Mouse (Mus musculus): ENCODE measurements around the gene Gtf3c2. TPM values are rescaled to one million over a fixed set of nuclear protein-coding genes. Genes with fewer than 3 reads are reported as not detected.

The Gtf3c2 gene
- total RNA-seq, 2 experiments from 2014 or later, result 46.9 to 83.7 TPM

GRCm38 (mm10) chr5:31153516-31154151 lies 26.3 kb downstream of the Gtf3c2 start:
- ATAC-seq (replicated peaks; ENCODE audit: poor library complexity), result no peak

DNA sequence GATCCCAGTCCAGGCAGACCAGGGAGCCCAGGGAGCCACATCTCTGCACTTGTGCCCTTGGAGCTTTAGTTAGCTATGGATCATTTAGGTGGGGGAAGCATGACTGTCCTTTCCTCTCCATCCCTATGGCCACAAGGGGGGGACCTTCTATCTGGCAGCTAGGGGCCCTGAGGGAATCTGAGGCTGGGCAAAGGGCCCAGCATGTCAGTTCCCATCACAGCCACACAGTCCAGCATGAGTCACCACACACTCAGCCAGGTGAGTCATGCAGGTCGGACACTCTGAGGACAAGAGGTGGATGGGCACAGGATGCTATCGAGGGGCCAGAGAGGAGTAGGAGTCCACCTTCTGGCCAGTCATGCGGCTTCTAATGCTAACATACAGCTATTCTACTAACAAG lies 28.2 kb downstream of the Gtf3c2 start:
- peak; percentile 11; the same call in 1 of the 2 replicates for ATAC-seq (replicated peaks; ENCODE audit: poor library complexity)

- no peak for ATAC-seq (replicated peaks; ENCODE audit: poor library complexity)
These were observed 30.2 kb downstream of the Gtf3c2 start for GRCm38 (mm10) chr5:31149781-31150180.

- peak; percentile 39; the same call in 1 of the 2 replicates for ATAC-seq (replicated peaks; ENCODE audit: poor library complexity)
These were observed 40.9 kb downstream of the Gtf3c2 start for GRCm38 (mm10) chr5:31138968-31139425.

- ATAC-seq (replicated peaks; ENCODE audit: poor library complexity), result no peak
These were observed 41.5 kb downstream of the Gtf3c2 start, which contains the start of gene Ucn for GRCm38 (mm10) chr5:31138241-31138967. Ucn (minus strand) TSS chr5:31138829.

DNA sequence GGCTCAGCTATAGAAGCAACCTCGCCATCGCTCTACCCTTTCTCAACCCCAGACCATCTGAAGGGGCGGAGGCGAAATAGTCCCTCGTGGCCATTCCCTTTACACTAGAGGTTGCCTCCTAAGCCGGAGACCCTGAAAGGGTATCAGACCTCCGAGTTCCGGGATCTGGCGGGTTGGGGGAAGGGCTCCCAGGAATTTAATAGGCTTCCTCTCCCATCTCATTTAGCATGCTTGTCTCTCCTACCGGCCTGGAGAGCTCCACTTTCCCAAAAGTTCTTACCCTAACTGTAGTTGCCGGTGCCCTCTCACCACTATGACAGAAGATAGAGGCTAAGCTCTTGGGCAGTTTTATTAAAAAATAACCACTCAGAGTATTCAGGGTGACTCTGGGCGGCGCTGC lies 42.3 kb downstream of the Gtf3c2 start:
- no peak for ATAC-seq (replicated peaks; ENCODE audit: poor library complexity)

DNA sequence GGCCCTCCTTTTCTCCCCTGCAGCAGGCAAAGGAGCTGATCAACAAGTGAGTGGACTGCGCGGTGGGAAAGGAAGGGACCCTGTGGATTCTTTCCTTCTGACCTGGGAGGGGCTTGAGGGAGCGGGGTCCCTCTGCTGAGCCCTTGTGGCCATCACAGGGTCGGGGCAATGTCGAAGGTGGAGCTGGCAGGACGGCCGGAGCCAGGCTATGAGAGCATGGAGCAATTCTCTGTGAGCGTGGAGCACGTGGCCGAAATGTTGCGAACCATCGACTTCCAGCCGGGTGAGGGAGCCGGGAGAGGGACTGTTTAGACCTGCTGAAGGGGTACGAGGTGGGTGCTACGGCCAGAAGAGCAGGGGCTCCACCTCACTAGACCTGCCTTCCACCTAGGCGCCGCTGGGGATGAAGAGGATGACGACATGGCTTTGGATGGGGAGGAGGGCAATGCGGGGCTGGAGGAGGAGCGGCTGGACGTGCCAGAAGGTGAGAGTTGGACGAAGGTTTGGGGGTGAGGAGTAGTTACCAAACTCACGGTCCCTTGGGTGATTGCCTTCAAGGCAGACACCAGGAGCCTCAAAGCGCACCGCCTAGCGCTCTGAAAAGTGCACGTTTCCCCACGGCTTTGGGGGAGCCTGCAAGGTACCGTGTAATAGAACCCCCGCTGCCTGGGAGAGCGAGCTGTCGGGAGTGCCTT lies 43.1 kb downstream of the Gtf3c2 start:
- no peak for ATAC-seq (replicated peaks; ENCODE audit: poor library complexity)

DNA sequence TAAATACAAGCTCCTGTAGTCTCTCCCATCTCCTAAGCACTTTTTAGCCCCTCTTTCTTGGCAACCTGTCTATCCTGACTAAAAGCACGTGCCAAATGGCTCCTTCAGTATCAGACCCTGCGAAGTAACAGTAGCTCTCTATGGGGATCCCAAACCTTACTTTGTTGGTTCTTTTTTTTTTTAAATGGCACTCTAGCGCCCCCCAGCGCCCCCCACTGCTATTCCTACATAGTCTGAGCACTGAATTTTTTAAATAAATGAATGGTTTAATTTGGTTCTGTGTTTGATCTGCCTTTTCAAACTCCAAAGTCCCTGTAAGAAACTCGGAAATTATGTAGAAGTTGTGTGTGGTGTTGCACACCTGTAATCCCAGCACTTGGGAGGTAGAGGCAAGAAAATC lies 53.9 kb downstream of the Gtf3c2 start:
- ATAC-seq (replicated peaks; ENCODE audit: poor library complexity), result no peak

GRCm38 (mm10) chr5:31123481-31123880 lies 56.5 kb downstream of the Gtf3c2 start:
- ATAC-seq (replicated peaks; ENCODE audit: poor library complexity), result no peak

DNA sequence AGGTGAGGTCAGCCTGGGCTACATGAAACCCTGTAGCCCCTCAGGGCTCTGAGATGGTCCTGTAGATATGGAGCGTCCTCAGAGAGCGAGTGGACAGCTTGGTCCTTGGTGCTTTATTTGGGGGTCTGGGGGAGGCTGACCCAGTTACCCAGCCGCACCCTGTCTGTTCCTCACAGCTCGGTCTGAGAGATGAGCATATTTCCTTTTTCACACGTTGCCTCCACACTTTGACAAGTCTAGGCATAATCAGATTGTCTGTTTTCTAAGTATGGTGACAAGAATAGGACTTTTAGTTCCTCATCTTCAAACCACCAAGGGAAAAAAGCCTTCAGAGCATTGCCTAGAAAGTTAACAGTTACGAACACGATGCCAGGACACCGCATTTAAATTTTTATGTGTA lies 58.8 kb downstream of the Gtf3c2 start:
- no peak for ATAC-seq (replicated peaks; ENCODE audit: poor library complexity)

GRCm38 (mm10) chr5:31116912-31117311 lies 63.0 kb downstream of the Gtf3c2 start:
- no peak for ATAC-seq (replicated peaks; ENCODE audit: poor library complexity)

DNA sequence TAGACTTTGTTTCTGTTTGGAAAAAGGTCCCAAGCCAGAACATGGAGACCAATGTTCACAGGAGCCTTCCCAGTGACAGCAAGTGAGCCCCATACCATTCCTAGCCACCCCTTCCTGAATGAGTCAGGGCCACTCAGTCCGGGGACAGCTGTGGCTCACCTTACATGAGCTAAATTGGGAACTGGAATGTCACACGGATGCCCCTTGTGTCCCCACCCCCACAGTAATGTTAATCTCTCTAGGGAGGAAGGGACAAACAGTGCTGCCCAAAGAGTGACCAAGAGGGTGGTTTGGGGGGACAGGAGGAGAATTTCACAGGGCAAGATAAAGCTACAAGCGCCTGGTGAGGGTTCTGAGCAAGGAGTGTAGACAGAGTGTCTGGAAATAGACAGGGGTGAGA lies 63.6 kb downstream of the Gtf3c2 start, which contains the start of gene Trim54:
TSS of gene Trim54 (plus strand) at position 359 of the 400 bp plus-strand sequence.
- ATAC-seq (replicated peaks; ENCODE audit: poor library complexity), result no peak

DNA sequence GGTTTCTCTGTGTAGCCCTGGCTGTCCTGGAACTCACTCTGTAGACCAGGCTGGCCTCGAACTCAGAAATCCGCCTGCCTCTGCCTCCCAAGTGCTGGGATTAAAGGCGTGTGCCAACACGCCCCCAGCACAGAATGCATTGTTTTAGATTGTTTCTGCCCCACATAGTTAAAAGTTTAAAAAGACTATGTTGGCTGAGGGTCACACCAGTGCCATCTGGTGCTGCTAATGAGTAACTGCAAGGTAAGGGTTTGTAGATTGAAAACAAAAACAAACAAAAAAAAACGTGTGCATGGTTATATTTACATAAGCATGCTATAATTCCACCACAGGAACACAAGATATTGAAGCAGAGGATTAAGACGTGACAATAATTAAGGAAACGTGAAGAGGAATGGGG lies 69.2 kb downstream of the Gtf3c2 start:
- ATAC-seq (replicated peaks; ENCODE audit: poor library complexity), result peak; percentile 55; the same call in 1 of the 2 replicates

- ATAC-seq (replicated peaks; ENCODE audit: poor library complexity), result no peak
These were observed 71.9 kb downstream of the Gtf3c2 start, which contains the start of gene Slc30a3 for GRCm38 (mm10) chr5:31108000-31108490. Slc30a3 (minus strand) TSS chr5:31108237.

Other genes starting within 250 kb of the Gtf3c2 start
- not detected in 2 replicates for gene Cgref1, start 234.6 kb downstream of the Gtf3c2 start, total RNA-seq (2015)
- gene Cgref1, start 234.6 kb downstream of the Gtf3c2 start, total RNA-seq (2017), result 1.7 TPM in 1 of 2 replicates, not detected in the other
- gene Preb, start 219.8 kb downstream of the Gtf3c2 start, total RNA-seq (2015), result 53.5 and 54.6 TPM in 2 replicates
- gene Preb, start 219.8 kb downstream of the Gtf3c2 start, total RNA-seq (2017), result 45.2 and 62.3 TPM in 2 replicates
- 0.02 TPM in 1 of 2 replicates, not detected in the other for gene Tcf23, start 211.5 kb downstream of the Gtf3c2 start, total RNA-seq (2015)
- not detected in 2 replicates for gene Tcf23, start 211.5 kb downstream of the Gtf3c2 start, total RNA-seq (2017)
- 81.4 and 113 TPM in 2 replicates for gene Atraid, start 131.8 kb downstream of the Gtf3c2 start, total RNA-seq (2015)
- 64.1 and 66.4 TPM in 2 replicates for gene Atraid, start 131.8 kb downstream of the Gtf3c2 start, total RNA-seq (2017)
- 3.5 and 4.8 TPM in 2 replicates for gene Slc5a6, start 131.2 kb downstream of the Gtf3c2 start, total RNA-seq (2015)
- 7.5 and 8.9 TPM in 2 replicates for gene Slc5a6, start 131.2 kb downstream of the Gtf3c2 start, total RNA-seq (2017)
- 43.4 and 51.2 TPM in 2 replicates for gene Cad, start 125.4 kb downstream of the Gtf3c2 start, total RNA-seq (2015)
- gene Cad, start 125.4 kb downstream of the Gtf3c2 start, total RNA-seq (2017), result 28.6 and 28.9 TPM in 2 replicates
- not detected in 2 replicates for gene Dnajc5g, start 73.9 kb downstream of the Gtf3c2 start, total RNA-seq (2015)
- gene Dnajc5g, start 73.9 kb downstream of the Gtf3c2 start, total RNA-seq (2017), result not detected in 2 replicates
- not detected in 2 replicates for gene Slc30a3, start 71.9 kb downstream of the Gtf3c2 start, total RNA-seq (2015)
- not detected in 2 replicates for gene Slc30a3, start 71.9 kb downstream of the Gtf3c2 start, total RNA-seq (2017)
- gene Trim54, start 63.4 kb downstream of the Gtf3c2 start, total RNA-seq (2015), result not detected in 2 replicates
- gene Trim54, start 63.4 kb downstream of the Gtf3c2 start, total RNA-seq (2017), result not detected in 2 replicates
- gene Ucn, start 41.3 kb downstream of the Gtf3c2 start, total RNA-seq (2015), result not detected in 2 replicates
- gene Ucn, start 41.3 kb downstream of the Gtf3c2 start, total RNA-seq (2017), result not detected in 2 replicates
- 27.1 and 35.3 TPM in 2 replicates for gene Mpv17, start 25.9 kb downstream of the Gtf3c2 start, total RNA-seq (2015)
- gene Mpv17, start 25.9 kb downstream of the Gtf3c2 start, total RNA-seq (2017), result 18.0 and 32.8 TPM in 2 replicates
- gene Gm29609, start 233 bp downstream of the Gtf3c2 start, total RNA-seq (2015), result 0.35 and 0.59 TPM in 2 replicates
- gene Gm29609, start 233 bp downstream of the Gtf3c2 start, total RNA-seq (2017), result 0.10 TPM in 1 of 2 replicates, not detected in the other
- 52.1 and 54.2 TPM in 2 replicates for gene Snx17, start 13.1 kb upstream of the Gtf3c2 start, total RNA-seq (2015)
- 31.5 and 40.7 TPM in 2 replicates for gene Snx17, start 13.1 kb upstream of the Gtf3c2 start, total RNA-seq (2017)
- gene Eif2b4, start 13.3 kb upstream of the Gtf3c2 start, total RNA-seq (2015), result 27.8 and 33.1 TPM in 2 replicates
- gene Eif2b4, start 13.3 kb upstream of the Gtf3c2 start, total RNA-seq (2017), result 36.7 and 41.9 TPM in 2 replicates
- gene Zfp513, start 22.2 kb upstream of the Gtf3c2 start, total RNA-seq (2015), result 7.1 and 7.3 TPM in 2 replicates
- gene Zfp513, start 22.2 kb upstream of the Gtf3c2 start, total RNA-seq (2017), result 4.3 and 4.5 TPM in 2 replicates
- 109 and 131 TPM in 2 replicates for gene Ppm1g, start 40.5 kb upstream of the Gtf3c2 start, total RNA-seq (2015)
- gene Ppm1g, start 40.5 kb upstream of the Gtf3c2 start, total RNA-seq (2017), result 168 and 213 TPM in 2 replicates
- gene Nrbp1, start 60.7 kb upstream of the Gtf3c2 start, total RNA-seq (2015), result 39.2 and 39.4 TPM in 2 replicates
- gene Nrbp1, start 60.7 kb upstream of the Gtf3c2 start, total RNA-seq (2017), result 77.5 and 98.0 TPM in 2 replicates
- gene Gm9970, start 61.1 kb upstream of the Gtf3c2 start, total RNA-seq (2015), result not detected in 2 replicates
- 0.25 TPM in 1 of 2 replicates, not detected in the other for gene Gm9970, start 61.1 kb upstream of the Gtf3c2 start, total RNA-seq (2017)
- gene Krtcap3, start 71.5 kb upstream of the Gtf3c2 start, total RNA-seq (2015), result 1.3 and 2.1 TPM in 2 replicates
- 3.4 and 4.1 TPM in 2 replicates for gene Krtcap3, start 71.5 kb upstream of the Gtf3c2 start, total RNA-seq (2017)
- gene Ift172, start 111.0 kb upstream of the Gtf3c2 start, total RNA-seq (2015), result 7.3 and 11.1 TPM in 2 replicates
- 20.8 and 33.0 TPM in 2 replicates for gene Ift172, start 111.0 kb upstream of the Gtf3c2 start, total RNA-seq (2017)
- gene Fndc4, start 115.9 kb upstream of the Gtf3c2 start, total RNA-seq (2015), result not detected in 2 replicates
- not detected in 2 replicates for gene Fndc4, start 115.9 kb upstream of the Gtf3c2 start, total RNA-seq (2017)
- gene Gckr, start 117.3 kb upstream of the Gtf3c2 start, total RNA-seq (2015), result not detected in 2 replicates
- gene Gckr, start 117.3 kb upstream of the Gtf3c2 start, total RNA-seq (2017), result not detected in 2 replicates